Mouse (Mus musculus) neural tube, embryonic 13.5 days (tissue): ENCODE results near the gene Rab15. TPM values are rescaled to one million over a fixed set of nuclear protein-coding genes. Genes with fewer than 3 reads are reported as not detected.
A peak's percentile ranks its signal among the peaks of the same experiment; 100 is the strongest.
"Not testable (repeated sequence)": the region's sequence is repeated elsewhere in the genome, so short reads cannot be mapped to it uniquely, and the experiment has no call there.

Source experiments
- ATAC-seq: fragments of 200-750 bp; cut with Nextera tagmentation; 2 replicates; pipeline ENCODE4 v1.8.0; 2017; ENCODE audit warnings: low read depth, mild to moderate bottlenecking, moderate TSS enrichment, moderate library complexity
- H3K27ac ChIP-seq: fragments of 300-500 bp; sonication (generic); replicated peaks from 2 replicates; pipeline ENCODE4 v1.5.1; 2015; ENCODE audit warnings: moderate library complexity, mild to moderate bottlenecking, inconsistent platforms
- H3K27me3 ChIP-seq: fragments of 300-500 bp; sonication (generic); 2 replicates; pipeline ENCODE4 v1.6.1; 2015; ENCODE audit warnings: mild to moderate bottlenecking, inconsistent platforms
- H3K36me3 ChIP-seq: fragments of 300-500 bp; sonication (generic); 2 replicates; pipeline ENCODE4 v1.6.1; 2015; ENCODE audit warnings: mild to moderate bottlenecking, inconsistent platforms
- H3K4me1 ChIP-seq: fragments of 300-500 bp; sonication (generic); replicated peaks from 2 replicates; pipeline ENCODE4 v1.6.1; 2015; ENCODE audit warnings: inconsistent platforms
- H3K4me2 ChIP-seq: fragments of 300-500 bp; sonication (generic); 2 replicates; pipeline ENCODE4 v1.6.1; 2015; ENCODE audit warnings: inconsistent platforms, mild to moderate bottlenecking, moderate library complexity
- H3K4me3 ChIP-seq: fragments of 300-500 bp; sonication (generic); 2 replicates; pipeline ENCODE4 v1.5.1; 2015; ENCODE audit warnings: mild to moderate bottlenecking, inconsistent platforms
- H3K9ac ChIP-seq: fragments of 300-500 bp; sonication (generic); 2 replicates; pipeline ENCODE4 v1.6.1; 2015; ENCODE audit warnings: moderate library complexity, mild to moderate bottlenecking, inconsistent platforms
- H3K9me3 ChIP-seq: fragments of 300-500 bp; sonication (generic); 2 replicates; pipeline ENCODE4 v1.6.1; 2016; ENCODE audit warnings: inconsistent platforms
- WGBS: fragments of 180-500 bp; shearing (Covaris S2); methylation state at CpG from one replicate; pipeline ENCODE4 v1.1.7; 2015; 5-methylcytosine and 5-hydroxymethylcytosine counted together
- polyA plus RNA-seq: library from polyadenylated mRNA; unstranded; fragments of >200 nt; fragmentation: Nextera tagmentation; extraction: Ambion mirVana; gene quantifications from 2 replicates; pipeline ENCODE4 v1.2.1, GENCODE M21; 2015

Gene Rab15
- polyA plus RNA-seq, 1 experiment from 2014 or later, result 28.0 TPM

- ATAC-seq, result no peak
- H3K36me3 ChIP-seq, result 0 out of 2 replicates have a peak, but pooled peaks cover 4% of the 10 kb centered on the region
- no peak within 1 kb of the TSS for H3K27ac ChIP-seq
- WGBS, result 82% methylated on average over 5 of the region's 5 CpGs
- no peak within 1 kb of the TSS for H3K9ac ChIP-seq
- H3K4me2 ChIP-seq, result no peak within 1 kb of the TSS
- no peaks in the 10 kb centered on the region for H3K9me3 ChIP-seq
- H3K4me1 ChIP-seq, result no peaks in the 10 kb centered on the region
- H3K4me3 ChIP-seq, result no peak within 1 kb of the TSS
- no peaks in the 10 kb centered on the region for H3K27me3 ChIP-seq
Measured at GRCm38 (mm10) chr12:76795350-76795749, 27.4 kb downstream of the Rab15 start, which contains the start of gene Gpx2. Gene Gpx2 (minus strand): TSS chr12:76795554.

GRCm38 (mm10) chr12:76792540-76792939 lies 30.2 kb downstream of the Rab15 start:
- H3K27me3 ChIP-seq, H3K4me1 ChIP-seq, H3K9me3 ChIP-seq, H3K9ac ChIP-seq, H3K4me3 ChIP-seq, H3K4me2 ChIP-seq, H3K27ac ChIP-seq, H3K36me3 ChIP-seq, ATAC-seq: not testable (repeated sequence)
- WGBS, result 58% methylated on average over 14 of the region's 14 CpGs

- no peaks in the 10 kb centered on the region for H3K27me3 ChIP-seq
- H3K27ac ChIP-seq, result no peak overlapping the region
- H3K4me2 ChIP-seq, result no peak overlapping the region
- H3K4me1 ChIP-seq, result no peaks in the 10 kb centered on the region
- ATAC-seq, result no peak
- H3K9ac ChIP-seq, result no peak overlapping the region
- no peak overlapping the region for H3K4me3 ChIP-seq
- H3K36me3 ChIP-seq, result no peaks in the 10 kb centered on the region
- no peaks in the 10 kb centered on the region for H3K9me3 ChIP-seq
- 67% methylated on average over 8 of the region's 8 CpGs for WGBS
Measured at GRCm38 (mm10) chr12:76790446-76791084, 32.1 kb downstream of the Rab15 start.

GRCm38 (mm10) chr12:76784056-76784619 lies 38.6 kb downstream of the Rab15 start:
- Histone ChIP-seq H3K9me3 (no peaks in the 10 kb centered on the region), H3K9ac (no peak overlapping the region), H3K4me2 (no peak overlapping the region), H3K27me3 (no peaks in the 10 kb centered on the region), H3K27ac (no peak overlapping the region), H3K36me3 (no peaks in the 10 kb centered on the region), H3K4me1 (0 out of 2 replicates have a peak, but pooled peaks cover 5% of the 10 kb centered on the region), H3K4me3 (no peak overlapping the region)
- ATAC-seq, result no peak
- 75% methylated on average over 10 of the region's 10 CpGs for WGBS

GRCm38 (mm10) chr12:76780639-76781468 lies 41.9 kb downstream of the Rab15 start:
- Histone ChIP-seq H3K27ac (0 out of 2 replicates have a peak overlapping the region, but pooled peaks have one; percentile 13), H3K9me3 (no peaks in the 10 kb centered on the region), H3K36me3 (peaks cover 4% of the 10 kb centered on the region), H3K4me1 (0 out of 2 replicates have a peak, but pooled peaks cover 5% of the 10 kb centered on the region), H3K4me3 (no peak overlapping the region), H3K9ac (no peak overlapping the region), H3K4me2 (no peak overlapping the region), H3K27me3 (no peaks in the 10 kb centered on the region)
- whole genome bisulfite sequencing, result 66% methylated on average over 12 of the region's 12 CpGs
- ATAC-seq, result peak; percentile 50; the same call in 1 of the 2 replicates

- no peak overlapping the region for H3K9ac ChIP-seq
- WGBS, result 77% methylated on average over 5 of the region's 5 CpGs
- ATAC-seq, result no peak
- H3K9me3 ChIP-seq, result no peaks in the 10 kb centered on the region
- no peak overlapping the region for H3K4me3 ChIP-seq
- no peak overlapping the region for H3K27ac ChIP-seq
- H3K4me1 ChIP-seq, result 0 out of 2 replicates have a peak, but pooled peaks cover 5% of the 10 kb centered on the region
- no peak overlapping the region for H3K4me2 ChIP-seq
- peaks cover 4% of the 10 kb centered on the region for H3K36me3 ChIP-seq
- no peaks in the 10 kb centered on the region for H3K27me3 ChIP-seq
Measured at GRCm38 (mm10) chr12:76779951-76780350, 42.8 kb downstream of the Rab15 start.

- Histone ChIP-seq H3K9ac (no peak overlapping the region), H3K4me3 (no peak overlapping the region), H3K4me1 (0 out of 2 replicates have a peak, but pooled peaks cover 5% of the 10 kb centered on the region), H3K27ac (no peak overlapping the region), H3K9me3 (no peaks in the 10 kb centered on the region), H3K4me2 (no peak overlapping the region), H3K36me3 (peaks cover 4% of the 10 kb centered on the region), H3K27me3 (no peaks in the 10 kb centered on the region)
- 85% methylated on average over 10 of the region's 10 CpGs for WGBS
- no peak for ATAC-seq
Measured at GRCm38 (mm10) chr12:76778305-76779083, 44.2 kb downstream of the Rab15 start.

GRCm38 (mm10) chr12:76777845-76778244 lies 44.9 kb downstream of the Rab15 start:
- H3K4me2 ChIP-seq, result no peak overlapping the region
- no peak for ATAC-seq
- H3K9ac ChIP-seq, result no peak overlapping the region
- peaks cover 4% of the 10 kb centered on the region for H3K36me3 ChIP-seq
- no peaks in the 10 kb centered on the region for H3K27me3 ChIP-seq
- 0 out of 2 replicates have a peak, but pooled peaks cover 5% of the 10 kb centered on the region for H3K4me1 ChIP-seq
- H3K4me3 ChIP-seq, result no peak overlapping the region
- H3K27ac ChIP-seq, result no peak overlapping the region
- H3K9me3 ChIP-seq, result no peaks in the 10 kb centered on the region

GRCm38 (mm10) chr12:76776898-76777297 lies 45.8 kb downstream of the Rab15 start:
- H3K9me3 ChIP-seq, result no peaks in the 10 kb centered on the region
- 94% methylated on average over 5 of the region's 5 CpGs for WGBS
- no peak overlapping the region for H3K9ac ChIP-seq
- no peak for ATAC-seq
- H3K4me1 ChIP-seq, result 0 out of 2 replicates have a peak, but pooled peaks cover 5% of the 10 kb centered on the region
- no peaks in the 10 kb centered on the region for H3K27me3 ChIP-seq
- H3K4me2 ChIP-seq, result no peak overlapping the region
- no peak overlapping the region for H3K4me3 ChIP-seq
- H3K36me3 ChIP-seq, result peaks cover 4% of the 10 kb centered on the region
- no peak overlapping the region for H3K27ac ChIP-seq

GRCm38 (mm10) chr12:76775132-76775531 lies 47.6 kb downstream of the Rab15 start:
- Histone ChIP-seq H3K9ac (no peak overlapping the region), H3K36me3 (peaks cover 4% of the 10 kb centered on the region), H3K4me2 (no peak overlapping the region), H3K9me3 (no peaks in the 10 kb centered on the region), H3K27ac (no peak overlapping the region), H3K4me3 (no peak overlapping the region), H3K27me3 (no peaks in the 10 kb centered on the region), H3K4me1 (no peaks in the 10 kb centered on the region)
- no peak for ATAC-seq
- WGBS, result 67% methylated on average over 4 of the region's 4 CpGs

GRCm38 (mm10) chr12:76774652-76775051 lies 48.1 kb downstream of the Rab15 start:
- WGBS, result 84% methylated on average over 3 of the region's 3 CpGs
- H3K9me3 ChIP-seq, result no peaks in the 10 kb centered on the region
- ATAC-seq, result no peak

More at GRCm38 (mm10) chr12:76774652-76775051, 48.1 kb downstream of the Rab15 start:
- Histone ChIP-seq H3K27me3 (no peaks in the 10 kb centered on the region), H3K27ac (no peak overlapping the region), H3K4me1 (no peaks in the 10 kb centered on the region), H3K4me2 (no peak overlapping the region), H3K9ac (no peak overlapping the region), H3K4me3 (no peak overlapping the region), H3K36me3 (peaks cover 4% of the 10 kb centered on the region)
